Mouse (Mus musculus): Measurements from ENCODE around the gene Ltb4r1.

DNA sequence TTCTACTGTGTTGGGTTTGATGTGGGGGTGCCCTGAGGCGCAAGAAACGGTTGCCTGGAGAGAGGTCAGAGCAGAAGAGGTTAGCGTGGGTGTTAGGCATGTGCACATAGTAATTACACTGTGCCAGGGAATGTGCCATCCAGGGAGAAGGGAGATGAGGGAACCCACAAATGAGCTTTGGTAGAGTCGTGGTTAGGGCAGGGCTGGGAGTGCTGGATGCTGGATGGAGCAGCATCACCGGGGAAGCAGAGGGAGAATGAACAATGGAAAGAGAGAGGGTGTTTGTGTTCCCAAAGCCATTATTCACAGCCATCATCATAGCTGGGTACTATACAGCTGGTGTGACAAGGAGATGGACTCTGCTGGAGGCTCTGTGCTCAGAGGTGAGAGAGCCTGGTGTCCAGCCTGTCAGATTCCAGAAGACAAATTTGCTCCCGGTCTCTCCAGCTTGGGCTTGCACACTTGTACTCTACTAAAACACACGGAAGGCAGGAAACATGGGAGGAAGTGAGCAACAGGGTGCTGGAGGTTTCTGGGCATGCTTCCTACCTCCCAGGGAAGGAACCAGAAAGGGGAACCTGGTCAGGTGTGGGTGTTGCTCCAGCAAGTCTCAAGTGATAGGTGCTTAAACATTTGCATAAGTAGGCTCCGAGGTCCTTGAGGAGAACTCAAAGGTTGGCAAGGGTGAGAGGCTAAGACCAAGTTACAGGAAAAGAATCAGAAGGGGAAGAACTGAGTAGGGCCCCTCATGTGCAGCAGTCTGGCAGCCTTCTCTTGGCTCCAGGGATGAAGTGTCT, 37.7 kb upstream of the Ltb4r1 start:
- TF ChIP-seq POLR2A (IDR thresholded peaks at IDR 0.05; ENCODE audit: borderline replicate concordance, extremely low read depth, low read depth, low read length) (no peak), CTCF (IDR thresholded peaks at IDR 0.05; ENCODE audit: insufficient read depth, low read length) (no peak)

Data from lung, adult 2 months (tissue).